Mouse (Mus musculus) kidney, postnatal 25 days (tissue): ENCODE data around the gene Ccdc110.

Source experiments
- DNase-seq, 2 experiments: peaks; one replicate each; pipeline ENCODE4 v3.0.0; 2021; ENCODE audit warnings: mixed read lengths in 2 of 2

The Ccdc110 gene

GRCm38 (mm10) chr8:45986665-45987064 lies 52.2 kb downstream of the Ccdc110 start:
- peak in 1 of 2 experiments; percentile 33 for DNase-seq

GRCm38 (mm10) chr8:45988189-45988588 lies 53.8 kb downstream of the Ccdc110 start:
- DNase-seq = no peak

- no peak for DNase-seq
These were observed 56.4 kb downstream of the Ccdc110 start for GRCm38 (mm10) chr8:45990631-45991310.
